Mouse (Mus musculus) CH12.LX (cell line): ENCODE data around the gene Gm5431. TPM values are rescaled to one million over a fixed set of nuclear protein-coding genes. Genes with fewer than 3 reads are reported as not detected.

ENCODE experiments used
- DNase-seq: peaks from one replicate; pipeline ENCODE4 v3.0.0-alpha.2; 2013; ENCODE audit errors: extremely low read depth
- H3K27ac ChIP-seq: 2 replicates; pipeline ENCODE4 v1.5.1; 2012; ENCODE audit warnings: low read depth, mild to moderate bottlenecking, control low read depth, moderate library complexity; ENCODE audit not compliant: insufficient read depth
- H3K27me3 ChIP-seq: replicated peaks from 2 replicates; pipeline ENCODE3; 2012; ENCODE audit warnings: inconsistent platforms
- H3K36me3 ChIP-seq, 2 experiments: replicated peaks in 1 of 2; 2 replicates each; pipeline versions ENCODE3 to v1.6.1; 2012; ENCODE audit warnings: inconsistent platforms in 1 of 2, low read length in 1 of 2, mild to moderate bottlenecking in 1 of 2, mixed read lengths in 1 of 2, moderate library complexity in 1 of 2; ENCODE audit not compliant: control insufficient read depth in 1 of 2, insufficient read depth in 1 of 2
- H3K4me1 ChIP-seq, 2 experiments: 2 replicates each; pipeline ENCODE4 v1.6.1; 2012; ENCODE audit warnings: inconsistent platforms in 1 of 2, moderate library complexity in 1 of 2; ENCODE audit not compliant: insufficient read depth in 2 of 2, control insufficient read depth in 1 of 2
- H3K4me2 ChIP-seq: 2 replicates; pipeline ENCODE4 v1.6.1; 2012; ENCODE audit warnings: low read depth, mild to moderate bottlenecking, control low read depth; ENCODE audit not compliant: poor library complexity, insufficient read depth, severe bottlenecking
- H3K4me3 ChIP-seq, 3 experiments: fragments of 150-350 bp in 1 of 3; sonication (generic) in 1 of 3; replicated peaks in 1 of 3; 2 replicates each; pipeline versions ENCODE3 to v1.5.1; 2011 to 2012; ENCODE audit warnings: low read depth in 2 of 3, low read length in 2 of 3, mild to moderate bottlenecking in 2 of 3, moderate library complexity in 2 of 3, control low read depth in 1 of 3, improper control_type of control experiment in 1 of 3, inconsistent platforms in 1 of 3, mixed read lengths in 1 of 3; ENCODE audit not compliant: poor library complexity in 1 of 3
- H3K79me2 ChIP-seq: replicated peaks from 2 replicates; pipeline ENCODE4 v1.6.1; 2012; ENCODE audit warnings: mild to moderate bottlenecking, moderate library complexity; ENCODE audit not compliant: control insufficient read depth, poor library complexity, insufficient read depth, severe bottlenecking; ENCODE audit errors: extremely low read depth
- H3K9ac ChIP-seq: 2 replicates; pipeline ENCODE4 v1.6.1; 2012; ENCODE audit warnings: low read depth, mild to moderate bottlenecking, control low read depth, moderate library complexity; ENCODE audit not compliant: insufficient read depth
- H3K9me3 ChIP-seq: replicated peaks from 2 replicates; pipeline ENCODE3; 2012; ENCODE audit warnings: low read length, inconsistent platforms, mixed read lengths
- BHLHE40 ChIP-seq: IDR thresholded peaks from 2 replicates; pipeline ENCODE4 v1.6.1; 2011; ENCODE audit warnings: mild to moderate bottlenecking, low read depth, low read length, improper control_type of control experiment
- CHD2 ChIP-seq: IDR thresholded peaks from 2 replicates; pipeline ENCODE4 v1.6.1; 2011; ENCODE audit warnings: low read length, improper control_type of control experiment
- CTCF ChIP-seq, 2 experiments: IDR thresholded peaks in 1 of 2; conservative IDR thresholded peaks in 1 of 2; 2 replicates each; pipeline ENCODE4 v1.5.1; 2011 to 2012; ENCODE audit warnings: low read depth in 2 of 2, low read length in 2 of 2, improper control_type of control experiment in 1 of 2, inconsistent platforms in 1 of 2, mild to moderate bottlenecking in 1 of 2, moderate library complexity in 1 of 2
- E2F4 ChIP-seq: IDR thresholded peaks from 2 replicates; pipeline ENCODE4 v1.6.1; 2011; ENCODE audit warnings: low read depth, low read length, improper control_type of control experiment; ENCODE audit not compliant: insufficient replicate concordance
- EP300 ChIP-seq: IDR thresholded peaks from 2 replicates; pipeline ENCODE4 v1.6.1; 2011; ENCODE audit warnings: low read length, improper control_type of control experiment
- ETS1 ChIP-seq: conservative IDR thresholded peaks from 2 replicates; pipeline ENCODE4 v1.6.1; 2012; ENCODE audit warnings: low read depth, mild to moderate bottlenecking, inconsistent platforms, low read length, improper control_type of control experiment, moderate library complexity
- GABPA ChIP-seq: IDR thresholded peaks from 2 replicates; pipeline ENCODE4 v1.6.1; 2012; ENCODE audit warnings: low read depth, low read length, improper control_type of control experiment, inconsistent platforms; ENCODE audit not compliant: insufficient replicate concordance
- HCFC1 ChIP-seq: IDR thresholded peaks from 2 replicates; pipeline ENCODE4 v1.6.1; 2012; ENCODE audit warnings: low read depth, mild to moderate bottlenecking, inconsistent platforms, low read length, improper control_type of control experiment
- IRF4 ChIP-seq: IDR thresholded peaks from 2 replicates; pipeline ENCODE4 v1.6.1; 2014; ENCODE audit warnings: low read depth, mild to moderate bottlenecking, inconsistent platforms, low read length, improper control_type of control experiment
- JUN ChIP-seq: IDR thresholded peaks from 2 replicates; pipeline ENCODE4 v1.6.1; 2011; ENCODE audit warnings: low read depth, mild to moderate bottlenecking, low read length, improper control_type of control experiment, moderate library complexity; ENCODE audit not compliant: insufficient read depth
- MAX ChIP-seq: IDR thresholded peaks from 2 replicates; pipeline ENCODE4 v1.6.1; 2011; ENCODE audit warnings: low read length, improper control_type of control experiment
- MXI1 ChIP-seq: IDR thresholded peaks from 2 replicates; pipeline ENCODE4 v1.6.1; 2011; ENCODE audit warnings: mild to moderate bottlenecking, low read depth, low read length, improper control_type of control experiment
- MYC ChIP-seq: IDR thresholded peaks from 2 replicates; pipeline ENCODE4 v1.6.1; 2011; ENCODE audit warnings: low read depth, mild to moderate bottlenecking, improper control_type of control experiment, low read length
- POLR2AphosphoS2 ChIP-seq: IDR thresholded peaks from 2 replicates; pipeline ENCODE4 v1.6.1; 2011; ENCODE audit warnings: low read depth, low read length, improper control_type of control experiment
- RAD21 ChIP-seq: IDR thresholded peaks from 2 replicates; pipeline ENCODE4 v1.6.1; 2011; ENCODE audit warnings: low read depth, mild to moderate bottlenecking, low read length, improper control_type of control experiment, moderate library complexity
- SIN3A ChIP-seq: IDR thresholded peaks from 2 replicates; pipeline ENCODE4 v1.6.1; 2012; ENCODE audit warnings: low read length, improper control_type of control experiment, inconsistent platforms
- SMC3 ChIP-seq: IDR thresholded peaks from 2 replicates; pipeline ENCODE4 v1.6.1; 2011; ENCODE audit warnings: low read depth, low read length, improper control_type of control experiment
- TBP ChIP-seq: conservative IDR thresholded peaks from 2 replicates; pipeline ENCODE4 v1.6.1; 2011; ENCODE audit warnings: low read depth, low read length, improper control_type of control experiment
- UBTF ChIP-seq: IDR thresholded peaks from 2 replicates; pipeline ENCODE4 v1.6.1; 2012; ENCODE audit warnings: low read depth, mild to moderate bottlenecking, inconsistent platforms, low read length, improper control_type of control experiment, moderate library complexity
- USF1 ChIP-seq: IDR thresholded peaks from 2 replicates; pipeline ENCODE4 v1.6.1; 2014; ENCODE audit warnings: low read depth, mild to moderate bottlenecking, inconsistent platforms, low read length, improper control_type of control experiment
- USF2 ChIP-seq: conservative IDR thresholded peaks from 2 replicates; pipeline ENCODE4 v1.6.1; 2011; ENCODE audit warnings: low read depth, low read length, improper control_type of control experiment
- ZC3H11A ChIP-seq: IDR thresholded peaks from 2 replicates; pipeline ENCODE4 v1.6.1; 2012; ENCODE audit warnings: low read depth, mild to moderate bottlenecking, inconsistent platforms, low read length, improper control_type of control experiment
- ZMIZ1 ChIP-seq: IDR thresholded peaks from 2 replicates; pipeline ENCODE4 v1.6.1; 2012; ENCODE audit warnings: low read depth, mild to moderate bottlenecking, inconsistent platforms, low read length, improper control_type of control experiment
- ZNF384 ChIP-seq: IDR thresholded peaks from 2 replicates; pipeline ENCODE4 v1.6.1; 2012; ENCODE audit warnings: low read depth, low read length, improper control_type of control experiment, inconsistent platforms
- dilution Hi-C: fragments of 300-500 bp; cut with MboI; formaldehyde crosslinking; loops from 2 replicates; pipeline ENCODE4 v1.14.3; 2020; ENCODE audit warnings: low sequenced_read_pairs; ENCODE audit not compliant: extremely low pct_unique_long_range_greater_than_20kb, extremely low pct_ligation_motif_present
- in situ Hi-C: fragments of 300-500 bp; cut with MboI; formaldehyde crosslinking; loops from 3 replicates; pipeline ENCODE4 v1.14.3; 2019; ENCODE audit warnings: low sequenced_read_pairs, low pct_ligation_motif_present, low pct_unique_long_range_greater_than_20kb, mixed read lengths
- polyA plus RNA-seq: library from polyadenylated mRNA; unstranded; fragments of >175 nt; gene quantifications from 2 replicates; pipeline ENCODE4 v1.2.1, GENCODE M21; 2012; ENCODE audit warnings: low read depth; ENCODE audit not compliant: insufficient read length
- total RNA-seq, 2 experiments: library from RNA; depleted of rRNA; stranded (reverse); fragments of 300-350 nt in 1 of 2; fragments of >200 nt in 1 of 2; gene quantifications; 2 replicates each; pipeline ENCODE4 v1.2.3; 2012 to 2014

The Gm5431 gene
- total and polyA plus RNA-seq, 3 experiments = 0.89 to 4.9 (median 2.0) TPM

- no peak overlapping the region for H3K4me2 ChIP-seq
- H3K9ac ChIP-seq = no peak overlapping the region
- peaks cover 2% of the 10 kb centered on the region for H3K27me3 ChIP-seq
- H3K79me2 ChIP-seq = no peaks in the 10 kb centered on the region
- H3K4me1 ChIP-seq = peaks cover 0 to 27% of the 10 kb centered on the region in 2 experiments; a peak in 2 of 4 replicates
- TF ChIP-seq CTCF (conservative IDR thresholded peaks at IDR 0.05 in 1 of 2, IDR thresholded peaks at IDR 0.05 in 1 of 2; ENCODE audit: low read depth in 2 of 2, low read length in 2 of 2) (peak; percentile 21 to 69; a peak in 2 of 4 replicates), SMC3 (peak; percentile 59), RAD21 (peak; percentile 77), IRF4 (no peak), ZMIZ1 (0 out of 2 replicates have a peak, but pooled peaks have one; percentile 33)
- peaks cover 12% of the 10 kb centered on the region for H3K9me3 ChIP-seq
- no peak overlapping the region for H3K27ac ChIP-seq
- DNase-seq = no peak
- no peak overlapping the region for H3K4me3 ChIP-seq
- H3K36me3 ChIP-seq = peaks cover 31 to 36% of the 10 kb centered on the region in 2 experiments
- in situ Hi-C loops = loop anchor here (5.0 to 25.0 kb wide), 3 partner anchors 34 to 561 kb away; partner anchors contain the start of genes Olfr1389 and Trim41
- dilution Hi-C loops = no loop called here
Measured at GRCm38 (mm10) chr11:48851270-48851995, 50.6 kb downstream of the Gm5431 start.

DNA sequence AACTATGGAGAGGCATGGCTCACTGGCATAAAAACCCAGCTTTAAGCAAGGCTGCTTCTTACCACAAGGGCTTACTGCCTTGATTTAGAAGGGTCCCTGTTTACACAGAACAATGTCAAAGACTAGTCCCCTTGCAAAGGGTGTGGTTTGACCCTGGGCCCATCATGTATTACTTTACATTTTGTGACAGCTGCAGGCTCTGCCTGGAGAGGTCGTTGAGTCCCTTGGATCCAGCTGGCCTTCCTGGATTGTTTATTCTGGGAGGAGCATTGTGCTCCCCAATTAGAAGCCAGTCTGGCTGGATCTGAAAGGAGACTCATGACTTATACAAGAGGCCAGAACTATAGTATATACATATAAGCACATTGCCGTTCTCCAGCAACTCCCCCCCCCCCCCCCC is 51.8 kb downstream of the Gm5431 start:
- H3K4me1 ChIP-seq = peaks cover 3 to 39% of the 10 kb centered on the region in 2 experiments; a peak in 2 of 4 replicates
- peaks cover 2% of the 10 kb centered on the region for H3K27me3 ChIP-seq
- no peak overlapping the region for H3K27ac ChIP-seq
- H3K79me2 ChIP-seq = no peaks in the 10 kb centered on the region
- H3K36me3 ChIP-seq = peaks cover 36 to 37% of the 10 kb centered on the region in 2 experiments
- no peak overlapping the region for H3K4me2 ChIP-seq
- TF ChIP-seq BHLHE40 = no peak
- no peak for TF ChIP-seq POLR2AphosphoS2
- no peak for TF ChIP-seq MXI1
- TF ChIP-seq EP300 = no peak
- no peak for TF ChIP-seq CTCF (conservative IDR thresholded peaks at IDR 0.05 in 1 of 2, IDR thresholded peaks at IDR 0.05 in 1 of 2; ENCODE audit: low read depth in 2 of 2, low read length in 2 of 2)
- no peak for TF ChIP-seq SMC3
- TF ChIP-seq SIN3A = no peak
- TF ChIP-seq ZNF384 = no peak
- in situ Hi-C loops = loop anchor here (5.0 to 25.0 kb wide), 3 partner anchors 33 to 562 kb away; partner anchors contain the start of genes Olfr1389 and Trim41
- peaks cover 12% of the 10 kb centered on the region for H3K9me3 ChIP-seq
- H3K4me3 ChIP-seq = no peak overlapping the region
- dilution Hi-C loops = no loop called here
- no peak for DNase-seq
- H3K9ac ChIP-seq = no peak overlapping the region

GRCm38 (mm10) chr11:48846881-48847280 is 55.1 kb downstream of the Gm5431 start:
- no peak overlapping the region for H3K4me3 ChIP-seq
- H3K27me3 ChIP-seq = no peaks in the 10 kb centered on the region
- in situ Hi-C loops = no loop called here
- H3K36me3 ChIP-seq = peaks cover 36 to 40% of the 10 kb centered on the region in 2 experiments
- H3K9ac ChIP-seq = no peak overlapping the region
- dilution Hi-C loops = no loop called here
- DNase-seq = no peak
- no peak overlapping the region for H3K4me2 ChIP-seq
- peaks cover 8% of the 10 kb centered on the region for H3K9me3 ChIP-seq
- H3K4me1 ChIP-seq = peaks cover 18 to 53% of the 10 kb centered on the region in 2 experiments
- no peak overlapping the region for H3K27ac ChIP-seq
- no peaks in the 10 kb centered on the region for H3K79me2 ChIP-seq
- TF ChIP-seq ZMIZ1 (no peak), USF1 (no peak), GABPA (no peak), UBTF (no peak), TBP (no peak), SIN3A (no peak), CHD2 (no peak), USF2 (no peak), BHLHE40 (no peak), HCFC1 (no peak), CTCF (conservative IDR thresholded peaks at IDR 0.05 in 1 of 2, IDR thresholded peaks at IDR 0.05 in 1 of 2; ENCODE audit: low read depth in 2 of 2, low read length in 2 of 2) (no peak), ZC3H11A (no peak), MAX (no peak), SMC3 (no peak), JUN (no peak), E2F4 (no peak), ETS1 (no peak), MYC (no peak)
